Mouse (Mus musculus) C2C12 (cell line): ENCODE results near the gene Cyp2c69.

ENCODE experiments used
- CTCF ChIP-seq: IDR thresholded peaks from one replicate; pipeline ENCODE4 v1.5.1; 2011; ENCODE audit not compliant: control insufficient read depth, insufficient read depth, insufficient read length
- FOSL1 ChIP-seq: IDR thresholded peaks from one replicate; pipeline ENCODE4 v1.8.0; 2011; ENCODE audit warnings: mild to moderate bottlenecking, low read length; ENCODE audit not compliant: poor library complexity, insufficient read depth, severe bottlenecking
- MAX ChIP-seq: IDR thresholded peaks from one replicate; pipeline ENCODE4 v1.6.1; 2011; ENCODE audit warnings: mild to moderate bottlenecking, control low read depth
- MYOD1 ChIP-seq: IDR thresholded peaks from one replicate; pipeline ENCODE4 v1.6.1; 2011; ENCODE audit warnings: low read depth; ENCODE audit not compliant: control insufficient read depth, insufficient read length

DNA sequence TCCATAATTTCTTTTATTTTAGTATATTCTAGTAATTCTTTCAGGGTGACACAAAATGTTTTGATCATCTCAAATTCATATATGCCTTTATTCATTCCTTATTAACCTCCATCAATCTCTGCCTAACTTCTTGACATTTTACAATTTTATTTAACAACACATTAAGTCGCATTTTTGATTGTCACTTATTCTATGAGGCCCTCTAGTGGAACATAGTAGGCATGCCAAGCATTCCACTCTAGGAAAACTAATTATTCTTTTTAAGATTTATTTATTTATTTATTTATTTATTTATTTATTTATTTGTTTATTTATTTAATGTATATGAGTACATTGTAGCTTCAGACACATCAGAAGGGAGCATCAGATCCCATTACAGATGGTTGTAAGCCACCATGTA lies 43.4 kb upstream of the Cyp2c69 start:
- TF ChIP-seq MAX (no peak), CTCF (no peak), FOSL1 (no peak), MYOD1 (no peak)
